Mouse (Mus musculus): ENCODE measurements around the gene B2m. TPM values are rescaled to one million over a fixed set of nuclear protein-coding genes. Genes with fewer than 3 reads are reported as not detected.

B2m gene
- total and polyA plus RNA-seq, 3 experiments = 108 to 1,161 (median 229) TPM

DNA sequence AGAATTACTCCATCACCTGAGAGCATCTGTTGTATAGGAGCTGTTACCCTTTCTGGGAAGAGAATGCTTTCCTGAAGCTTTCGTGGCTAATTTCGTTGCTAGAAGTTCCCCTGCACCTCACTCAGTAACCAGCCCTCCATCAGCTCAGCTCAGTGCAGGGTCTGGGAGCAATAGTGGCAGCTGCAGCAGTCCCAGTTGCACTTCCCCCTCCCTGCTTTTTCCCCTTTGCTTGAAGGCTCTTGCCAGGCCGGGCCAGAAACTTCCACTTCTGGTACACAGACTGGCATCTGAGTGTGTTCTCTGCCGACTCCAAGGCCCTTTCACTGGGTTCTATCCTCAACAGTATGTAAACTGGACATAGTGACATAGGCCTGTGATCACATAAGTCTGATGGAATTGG lies 37.6 kb downstream of the B2m start:
- H3K27me3 ChIP-seq (ENCODE audit: control insufficient read depth in 1 of 2, insufficient read depth in 2 of 2, low read length in 2 of 2) = peaks cover 0 to 2% of the 10 kb centered on the region in 2 experiments; a peak in 2 of 4 replicates
- no peak overlapping the region for H3K4me3 ChIP-seq (ENCODE audit: control insufficient read depth in 1 of 2, insufficient read depth in 1 of 2, low read depth in 2 of 2, low read length in 2 of 2)
- DNase-seq (ENCODE audit: low read depth, low spot score) = no peak
- peaks cover 0 to 2% of the 10 kb centered on the region in 2 experiments; a peak in 2 of 4 replicates for H3K4me1 ChIP-seq (ENCODE audit: control insufficient read depth in 1 of 2, insufficient read depth in 2 of 2, low read length in 2 of 2)
- peaks cover 0 to under 1% of the 10 kb centered on the region in 2 experiments; a peak in 2 of 4 replicates for H3K36me3 ChIP-seq (ENCODE audit: control insufficient read depth in 1 of 2, insufficient read depth in 2 of 2, low read length in 2 of 2)
- H3K79me2 ChIP-seq (ENCODE audit: control insufficient read depth, insufficient read depth, low read length, poor library complexity) = no peaks in the 10 kb centered on the region
- TF ChIP-seq ZMIZ1 (IDR thresholded peaks at IDR 0.05; ENCODE audit: low read depth, low read length) = no peak
- no peak for TF ChIP-seq MYC (IDR thresholded peaks at IDR 0.05; ENCODE audit: low read depth, low read length)
- TF ChIP-seq TCF12 (IDR thresholded peaks at IDR 0.05; ENCODE audit: low read depth, low read length) = no peak
- no peaks in the 10 kb centered on the region for H3K9me3 ChIP-seq (replicated peaks; ENCODE audit: insufficient read depth, low read length)
- H3K9ac ChIP-seq (ENCODE audit: control insufficient read depth, low read depth, low read length, poor library complexity, severe bottlenecking) = no peak overlapping the region
- no peak overlapping the region for H3K27ac ChIP-seq (ENCODE audit: control insufficient read depth, low read depth, low read length)

DNA sequence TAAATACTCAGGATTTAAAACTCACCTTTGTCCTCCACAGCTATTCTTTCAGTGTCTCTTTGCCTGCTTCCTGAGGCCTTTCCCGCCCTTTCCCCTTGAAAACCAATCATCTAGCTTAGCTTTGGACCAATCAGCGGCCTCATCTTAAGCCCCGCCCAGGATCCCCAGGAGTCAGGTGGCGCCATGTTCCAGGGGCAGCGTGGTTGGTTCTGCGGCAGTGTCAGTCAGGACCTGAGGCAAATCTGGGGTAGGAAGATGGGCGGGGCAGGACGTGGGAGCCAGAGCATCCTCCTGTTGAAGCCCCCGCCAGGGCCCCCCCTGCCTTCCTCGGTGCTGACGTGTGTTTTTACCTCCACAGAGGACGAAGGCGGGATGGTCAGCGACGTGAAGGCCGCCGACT lies 38.6 kb downstream of the B2m start, which contains the start of the genes Patl2 and Terb2:
Gene Patl2, minus strand, starts transcription at position 84 of the 400 bp plus-strand sequence.
Gene Terb2, plus strand, starts transcription at position 167 of the 400 bp plus-strand sequence.
- no peak within 1 kb of the TSS for H3K9ac ChIP-seq (ENCODE audit: control insufficient read depth, low read depth, low read length, poor library complexity, severe bottlenecking)
- H3K4me3 ChIP-seq (ENCODE audit: control insufficient read depth in 1 of 2, insufficient read depth in 1 of 2, low read depth in 2 of 2, low read length in 2 of 2) = no peak within 1 kb of the TSS
- DNase-seq (ENCODE audit: low read depth, low spot score) = no peak
- no peak within 1 kb of the TSS for H3K27ac ChIP-seq (ENCODE audit: control insufficient read depth, low read depth, low read length)
- peaks cover 0 to 2% of the 10 kb centered on the region in 2 experiments; a peak in 2 of 4 replicates for H3K27me3 ChIP-seq (ENCODE audit: control insufficient read depth in 1 of 2, insufficient read depth in 2 of 2, low read length in 2 of 2)
- TF ChIP-seq MAX (IDR thresholded peaks at IDR 0.05; ENCODE audit: low read length) (no peak), POLR2A (IDR thresholded peaks at IDR 0.05; ENCODE audit: control insufficient read depth in 1 of 2, insufficient read depth in 1 of 2, low read depth in 1 of 2, low read length in 2 of 2, poor library complexity in 1 of 2) (no peak), MYC (IDR thresholded peaks at IDR 0.05; ENCODE audit: low read depth, low read length) (no peak), POLR2AphosphoS2 (IDR thresholded peaks at IDR 0.05; ENCODE audit: low read length) (no peak), ZKSCAN1 (IDR thresholded peaks at IDR 0.05; ENCODE audit: low read depth, low read length) (no peak), TCF12 (IDR thresholded peaks at IDR 0.05; ENCODE audit: low read depth, low read length) (no peak)
- no peaks in the 10 kb centered on the region for H3K79me2 ChIP-seq (ENCODE audit: control insufficient read depth, insufficient read depth, low read length, poor library complexity)
- H3K36me3 ChIP-seq (ENCODE audit: control insufficient read depth in 1 of 2, insufficient read depth in 2 of 2, low read length in 2 of 2) = peaks cover 0 to 3% of the 10 kb centered on the region in 2 experiments; a peak in 2 of 4 replicates
- H3K4me1 ChIP-seq (ENCODE audit: control insufficient read depth in 1 of 2, insufficient read depth in 2 of 2, low read length in 2 of 2) = peaks cover 5% of the 10 kb centered on the region in 2 experiments; a peak in 3 of 4 replicates
- H3K9me3 ChIP-seq (replicated peaks; ENCODE audit: insufficient read depth, low read length) = no peaks in the 10 kb centered on the region

DNA sequence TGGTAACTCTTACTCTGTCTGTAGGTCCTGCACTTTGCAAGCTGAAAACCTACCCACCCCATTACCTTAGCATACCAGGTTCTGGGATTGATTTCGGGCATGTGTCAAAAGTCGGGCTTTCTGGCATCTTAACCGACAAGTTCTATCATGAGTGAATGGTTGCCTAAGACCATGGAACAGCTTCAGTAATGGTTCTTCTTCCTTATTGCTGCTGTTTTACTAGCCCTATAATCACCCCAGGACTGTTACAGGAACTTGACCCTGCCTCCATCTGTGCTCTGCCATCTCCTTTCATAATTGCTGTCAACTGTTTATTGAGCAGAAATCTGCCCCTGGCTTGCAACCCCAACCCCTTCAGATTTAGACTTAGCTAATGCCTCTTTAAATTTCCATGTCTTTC lies 39.3 kb downstream of the B2m start:
- DNase-seq (ENCODE audit: low read depth, low spot score) = no peak
- Histone ChIP-seq H3K79me2 (ENCODE audit: control insufficient read depth, insufficient read depth, low read length, poor library complexity) (no peaks in the 10 kb centered on the region), H3K4me1 (ENCODE audit: control insufficient read depth in 1 of 2, insufficient read depth in 2 of 2, low read length in 2 of 2) (peaks cover 10 to 11% of the 10 kb centered on the region in 2 experiments), H3K9ac (ENCODE audit: control insufficient read depth, low read depth, low read length, poor library complexity, severe bottlenecking) (no peak overlapping the region), H3K27me3 (ENCODE audit: control insufficient read depth in 1 of 2, insufficient read depth in 2 of 2, low read length in 2 of 2) (peaks cover 0 to 2% of the 10 kb centered on the region in 2 experiments; a peak in 2 of 4 replicates), H3K27ac (ENCODE audit: control insufficient read depth, low read depth, low read length) (no peak overlapping the region), H3K4me3 (ENCODE audit: control insufficient read depth in 1 of 2, insufficient read depth in 1 of 2, low read depth in 2 of 2, low read length in 2 of 2) (no peak overlapping the region), H3K9me3 (replicated peaks; ENCODE audit: insufficient read depth, low read length) (no peaks in the 10 kb centered on the region), H3K36me3 (ENCODE audit: control insufficient read depth in 1 of 2, insufficient read depth in 2 of 2, low read length in 2 of 2) (peaks cover 0 to 8% of the 10 kb centered on the region in 2 experiments; a peak in 2 of 4 replicates)
- TF ChIP-seq ETS1 (IDR thresholded peaks at IDR 0.05; ENCODE audit: low read depth, low read length) = no peak
- TF ChIP-seq TBP (IDR thresholded peaks at IDR 0.05; ENCODE audit: low read depth, low read length) = no peak
- no peak for TF ChIP-seq TAL1 (IDR thresholded peaks at IDR 0.05; ENCODE audit: low read length)
- no peak for TF ChIP-seq GABPA (IDR thresholded peaks at IDR 0.05; ENCODE audit: low read depth, low read length)
- TF ChIP-seq TCF12 (IDR thresholded peaks at IDR 0.05; ENCODE audit: low read depth, low read length) = no peak
- no peak for TF ChIP-seq USF1 (IDR thresholded peaks at IDR 0.05; ENCODE audit: low read depth, low read length)
- TF ChIP-seq MXI1 (IDR thresholded peaks at IDR 0.05; ENCODE audit: low read depth, low read length) = no peak
- no peak for TF ChIP-seq SIN3A (IDR thresholded peaks at IDR 0.05; ENCODE audit: low read length)
- no peak for TF ChIP-seq ZNF384 (IDR thresholded peaks at IDR 0.05; ENCODE audit: low read depth, low read length)
- TF ChIP-seq MAX (IDR thresholded peaks at IDR 0.05; ENCODE audit: low read length) = no peak
- TF ChIP-seq POLR2AphosphoS2 (IDR thresholded peaks at IDR 0.05; ENCODE audit: low read length) = no peak
- TF ChIP-seq CTCF (IDR thresholded peaks at IDR 0.05 in 2 of 3, conservative IDR thresholded peaks at IDR 0.05 in 1 of 3; ENCODE audit: control insufficient read depth in 1 of 3, insufficient read depth in 1 of 3, low read depth in 2 of 3, low read length in 3 of 3, poor library complexity in 1 of 3, severe bottlenecking in 1 of 3) = no peak
- TF ChIP-seq NRF1 (IDR thresholded peaks at IDR 0.05; ENCODE audit: insufficient read depth, low read depth, low read length, poor library complexity, severe bottlenecking) = no peak
- no peak for TF ChIP-seq RCOR1 (IDR thresholded peaks at IDR 0.05; ENCODE audit: low read depth, low read length)
- TF ChIP-seq JUND (IDR thresholded peaks at IDR 0.05; ENCODE audit: low read depth, low read length) = no peak
- TF ChIP-seq MAFK (IDR thresholded peaks at IDR 0.05; ENCODE audit: borderline replicate concordance, low read depth, low read length) = no peak
- no peak for TF ChIP-seq EP300 (IDR thresholded peaks at IDR 0.05; ENCODE audit: low read depth in 1 of 2, low read length in 2 of 2)
- TF ChIP-seq SMC3 (IDR thresholded peaks at IDR 0.05; ENCODE audit: low read depth, low read length) = no peak
- no peak for TF ChIP-seq KAT2A (conservative IDR thresholded peaks at IDR 0.05; ENCODE audit: low read depth, low read length)

Data from MEL (cell line).